Mouse (Mus musculus) cerebellum, adult 2 months (tissue): ENCODE measurements around the gene Pom121l2.

Source experiments
- CTCF ChIP-seq: fragments of 200-500 bp; IDR thresholded peaks from 2 replicates; pipeline ENCODE4 v1.5.1; 2011; ENCODE audit warnings: low read depth, mild to moderate bottlenecking, control low read depth, low read length, moderate library complexity, borderline replicate concordance; ENCODE audit not compliant: insufficient read depth
- POLR2A ChIP-seq: fragments of 200-500 bp; IDR thresholded peaks from 2 replicates; pipeline ENCODE4 v1.6.1; 2011; ENCODE audit warnings: low read length, control low read depth, borderline replicate concordance; ENCODE audit not compliant: insufficient read depth

- TF ChIP-seq CTCF (no peak), POLR2A (no peak)
Observed at GRCm38 (mm10) chr13:21931740-21932139, 49.3 kb upstream of the Pom121l2 start.
